Mouse (Mus musculus) hindbrain, embryonic 14.5 days (tissue): ENCODE results near the gene Erbb2. TPM values are rescaled to one million over a fixed set of nuclear protein-coding genes. Genes with fewer than 3 reads are reported as not detected.
A peak's percentile ranks its signal among the peaks of the same experiment; 100 is the strongest.

Experiments
- ATAC-seq: fragments of 200-750 bp; cut with Nextera tagmentation; 2 replicates; pipeline ENCODE4 v1.8.0; 2017; ENCODE audit warnings: moderate number of reproducible peaks, mild to moderate bottlenecking, moderate TSS enrichment, moderate library complexity; ENCODE audit not compliant: low FRiP score
- DNase-seq: peaks from one replicate; pipeline ENCODE4 v3.0.0-alpha.2; 2015; ENCODE audit warnings: low spot score
- H3K27ac ChIP-seq: fragments of 300-500 bp; sonication (generic); 2 replicates; pipeline ENCODE4 v1.5.1; 2014; ENCODE audit warnings: mild to moderate bottlenecking, moderate library complexity
- H3K27me3 ChIP-seq: fragments of 300-500 bp; sonication (generic); 2 replicates; pipeline ENCODE4 v1.6.1; 2014; ENCODE audit warnings: mild to moderate bottlenecking, low read length, mixed read lengths; ENCODE audit not compliant: control insufficient read depth, insufficient read depth
- H3K36me3 ChIP-seq: fragments of 300-500 bp; sonication (generic); replicated peaks from 2 replicates; pipeline ENCODE4 v1.6.1; 2014; ENCODE audit not compliant: control insufficient read depth, insufficient read depth
- H3K4me1 ChIP-seq: fragments of 300-500 bp; sonication (generic); replicated peaks from 2 replicates; pipeline ENCODE4 v1.6.1; 2014; ENCODE audit warnings: antibody characterized with exemption, low read length, mixed read lengths; ENCODE audit not compliant: control insufficient read depth, insufficient read depth
- H3K4me2 ChIP-seq: fragments of 300-500 bp; sonication (generic); replicated peaks from 2 replicates; pipeline ENCODE4 v1.6.1; 2014; ENCODE audit warnings: mild to moderate bottlenecking, moderate library complexity
- H3K4me3 ChIP-seq: fragments of 300-500 bp; sonication (generic); replicated peaks from 2 replicates; pipeline ENCODE4 v1.5.1; 2014; ENCODE audit warnings: mild to moderate bottlenecking, low read length
- H3K9ac ChIP-seq: fragments of 300-500 bp; sonication (generic); 2 replicates; pipeline ENCODE4 v1.6.1; 2014
- H3K9me3 ChIP-seq: fragments of 300-500 bp; sonication (generic); 2 replicates; pipeline ENCODE4 v1.6.1; 2016; ENCODE audit warnings: low read length; ENCODE audit not compliant: control insufficient read depth
- WGBS: fragments of 180-500 bp; shearing (Covaris S2); extraction: QIAGEN DNeasy Blood & Tissue Kit; methylation state at CpG from one replicate; pipeline ENCODE4 v1.1.7; 2014; 5-methylcytosine and 5-hydroxymethylcytosine counted together
- polyA plus RNA-seq: library from polyadenylated mRNA; unstranded; fragments of >200 nt; fragmentation: Nextera tagmentation; extraction: Ambion mirVana; gene quantifications from 2 replicates; pipeline ENCODE4 v1.2.1, GENCODE M21; 2014

The Erbb2 gene
- polyA plus RNA-seq, 1 experiment from 2014 or later = 10.2 TPM

DNA sequence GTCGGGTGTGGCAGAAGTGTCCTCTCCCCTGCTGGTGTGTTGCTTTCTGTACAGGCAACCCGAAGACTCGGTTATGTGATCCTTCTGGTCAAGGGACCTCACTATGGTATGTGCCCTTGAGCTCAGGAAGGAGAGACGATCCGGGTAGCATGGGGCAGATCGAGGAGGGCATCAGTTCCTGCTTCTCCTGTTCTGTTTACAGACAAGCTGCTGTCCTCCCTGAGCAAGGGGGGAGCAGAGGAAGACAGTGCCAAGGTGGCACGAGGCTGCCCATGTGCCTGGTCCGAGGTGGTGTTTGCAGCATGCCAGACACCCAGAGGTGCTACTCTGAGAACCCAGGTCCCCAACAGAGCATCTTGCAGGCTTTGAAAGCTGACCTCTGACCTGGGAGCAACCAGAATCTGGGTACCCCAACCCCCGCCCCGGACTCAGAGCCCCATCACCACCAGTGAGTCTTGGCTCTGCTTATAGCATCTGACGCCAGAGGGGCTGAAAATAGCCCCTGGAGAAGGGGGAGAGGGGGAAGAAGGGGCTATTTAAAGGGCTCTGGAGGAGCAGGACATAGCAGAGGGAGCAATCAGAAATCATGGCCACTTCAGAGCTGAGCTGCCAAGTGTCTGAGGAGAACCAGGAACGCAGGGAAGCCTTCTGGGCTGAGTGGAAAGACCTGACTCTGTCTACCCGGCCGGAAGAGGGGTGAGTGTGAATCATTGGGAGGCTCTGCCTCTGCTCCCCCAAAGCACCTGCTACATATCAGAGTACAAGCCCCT, 28.8 kb upstream of the Erbb2 start, which contains the start of gene Tcap:
TSS of gene Tcap (plus strand) at position 551 of the 770 bp plus-strand sequence.
- H3K27me3 ChIP-seq = peaks cover 17% of the 10 kb centered on the region; the same call in 1 of the 2 replicates
- H3K36me3 ChIP-seq = peaks cover 24% of the 10 kb centered on the region
- no peaks in the 10 kb centered on the region for H3K4me1 ChIP-seq
- DNase-seq (no peak), ATAC-seq (no peak)
- H3K4me2 ChIP-seq = no peak within 1 kb of the TSS
- H3K4me3 ChIP-seq = no peak within 1 kb of the TSS
- no peaks in the 10 kb centered on the region for H3K9me3 ChIP-seq
- H3K9ac ChIP-seq = no peak within 1 kb of the TSS
- 69% methylated on average over 14 of the region's 14 CpGs for WGBS
- no peak within 1 kb of the TSS for H3K27ac ChIP-seq

DNA sequence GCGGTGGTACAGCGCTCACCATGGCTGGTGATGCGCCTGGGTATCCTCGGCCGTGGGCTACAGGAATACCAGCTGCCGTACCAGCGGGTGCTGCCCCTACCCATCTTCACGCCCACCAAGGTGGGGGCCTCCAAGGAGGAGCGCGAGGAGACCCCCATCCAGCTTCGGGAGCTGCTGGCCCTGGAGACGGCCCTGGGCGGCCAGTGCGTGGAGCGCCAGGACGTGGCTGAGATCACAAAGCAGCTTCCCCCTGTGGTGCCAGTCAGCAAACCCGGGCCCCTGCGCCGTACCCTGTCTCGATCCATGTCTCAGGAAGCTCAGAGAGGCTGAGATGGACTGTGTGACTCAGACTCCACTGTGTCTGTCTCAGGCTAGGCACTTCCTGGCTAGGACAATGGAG, 28.1 kb upstream of the Erbb2 start:
- Histone ChIP-seq H3K4me2 (no peak overlapping the region), H3K4me1 (no peaks in the 10 kb centered on the region), H3K36me3 (peaks cover 16% of the 10 kb centered on the region), H3K9me3 (no peaks in the 10 kb centered on the region), H3K4me3 (no peak overlapping the region), H3K27me3 (peaks cover 21% of the 10 kb centered on the region; the same call in 1 of the 2 replicates), H3K27ac (no peak overlapping the region), H3K9ac (no peak overlapping the region)
- WGBS = 75% methylated on average over 20 of the region's 20 CpGs
- DNase-seq = no peak
- no peak for ATAC-seq

DNA sequence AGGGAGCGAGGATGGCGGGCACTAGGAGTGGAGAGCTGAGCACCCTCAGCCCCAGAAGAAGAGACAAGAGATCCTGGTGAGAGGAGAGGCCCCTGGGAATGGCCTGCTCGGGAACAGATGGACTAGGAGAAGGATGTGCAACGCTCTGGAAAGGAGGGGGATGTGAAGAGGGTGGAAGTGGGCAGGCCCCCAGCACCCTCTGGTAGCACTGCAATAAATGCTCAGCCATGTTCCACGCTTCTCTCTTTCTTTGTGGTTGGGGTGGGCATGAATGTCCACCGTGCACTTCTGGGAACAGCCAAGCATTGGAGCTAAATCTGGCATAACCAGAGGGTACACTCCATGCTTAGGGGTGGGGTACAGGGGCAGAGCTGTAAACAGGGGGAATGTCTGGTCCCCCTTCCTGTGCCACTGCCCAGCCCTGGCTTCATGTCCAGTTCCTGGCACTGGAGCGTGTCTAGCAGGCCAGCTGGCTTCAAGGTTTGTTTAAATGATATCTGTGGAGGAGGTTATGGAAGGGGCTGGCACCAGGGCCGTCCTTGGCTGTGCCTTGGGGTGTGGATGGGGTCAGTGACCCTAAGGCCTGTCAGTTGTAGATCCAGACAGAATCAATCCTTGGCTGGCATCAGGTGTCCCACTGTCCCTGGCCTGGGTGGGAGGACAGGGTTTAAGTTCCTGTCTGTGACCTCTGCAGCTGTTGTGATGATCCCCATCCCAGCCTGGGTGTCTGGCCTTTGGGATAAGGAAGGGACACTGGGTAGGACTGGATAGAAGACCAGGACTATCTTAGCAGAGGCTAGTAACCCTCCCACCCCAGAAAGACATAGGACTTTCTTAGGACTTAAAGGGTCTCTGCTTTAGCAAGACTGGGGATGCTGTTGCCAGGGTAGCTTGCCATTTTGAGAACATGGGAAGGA, 27.3 kb upstream of the Erbb2 start:
- Histone ChIP-seq H3K9me3 (no peaks in the 10 kb centered on the region), H3K36me3 (peaks cover 8% of the 10 kb centered on the region), H3K27ac (no peak overlapping the region), H3K27me3 (peaks cover 21% of the 10 kb centered on the region; the same call in 1 of the 2 replicates), H3K4me3 (no peak overlapping the region), H3K4me2 (no peak overlapping the region), H3K9ac (no peak overlapping the region), H3K4me1 (no peaks in the 10 kb centered on the region)
- WGBS = 71% methylated on average over 8 of the region's 8 CpGs
- DNase-seq (no peak), ATAC-seq (no peak)

DNA sequence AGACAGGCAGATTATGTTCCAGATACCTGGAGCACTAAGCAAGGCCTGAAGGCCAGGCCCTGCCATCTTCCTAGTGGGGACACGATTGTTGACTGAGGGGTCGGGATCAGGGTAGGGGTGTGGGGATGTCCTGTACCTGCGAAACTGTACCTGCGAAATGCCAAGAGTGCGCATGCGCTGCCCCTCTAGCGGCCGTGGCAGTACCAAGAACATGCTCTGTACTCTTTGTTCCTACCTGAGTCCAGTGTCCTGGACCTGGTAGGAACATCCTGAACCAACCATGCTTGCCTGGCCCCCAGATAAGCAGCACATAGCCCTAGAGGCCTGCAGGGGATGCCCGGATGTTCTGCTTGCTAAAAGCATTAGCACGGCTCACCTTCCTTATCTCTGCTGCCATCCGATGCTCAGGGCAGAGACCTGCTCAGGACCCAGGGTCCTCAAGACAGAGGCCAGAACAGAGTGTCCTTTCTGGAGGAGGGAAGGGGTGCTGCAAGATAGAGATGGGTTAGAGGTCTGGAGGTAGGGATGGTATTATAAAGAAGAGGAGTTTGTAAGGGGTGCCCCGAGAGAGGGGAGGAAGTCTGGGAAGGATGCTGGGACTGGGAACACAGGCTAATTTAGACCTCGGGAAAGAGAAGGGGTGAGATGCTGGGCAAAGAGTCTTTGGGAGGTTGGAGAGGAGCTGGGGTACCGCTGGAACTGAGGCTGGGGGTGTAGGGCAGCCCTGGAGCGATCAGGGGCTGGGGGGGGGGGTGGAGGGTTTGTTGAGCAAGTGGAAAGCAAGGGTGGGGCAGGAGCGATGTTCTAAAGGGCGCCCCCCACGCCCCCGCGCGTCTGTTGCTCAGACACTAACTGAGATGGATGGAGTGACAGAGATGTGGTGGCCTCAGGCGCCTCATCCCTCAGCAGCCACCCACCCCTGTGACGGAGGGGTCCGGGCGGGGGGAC, 26.4 kb upstream of the Erbb2 start, which contains the start of gene Pnmt:
TSS of gene Pnmt (plus strand) at position 813 of the 948 bp plus-strand sequence.
- 56% methylated on average over 25 of the region's 25 CpGs for WGBS
- ATAC-seq (no peak), DNase-seq (no peak)
- Histone ChIP-seq H3K9me3 (no peaks in the 10 kb centered on the region), H3K36me3 (0 out of 2 replicates have a peak, but pooled peaks cover under 1% of the 10 kb centered on the region), H3K4me2 (0 out of 2 replicates have a peak within 1 kb of the TSS, but pooled peaks have one; percentile 16), H3K9ac (no peak within 1 kb of the TSS), H3K4me1 (no peaks in the 10 kb centered on the region), H3K4me3 (no peak within 1 kb of the TSS), H3K27me3 (peaks cover 21% of the 10 kb centered on the region; the same call in 1 of the 2 replicates), H3K27ac (no peak within 1 kb of the TSS)

DNA sequence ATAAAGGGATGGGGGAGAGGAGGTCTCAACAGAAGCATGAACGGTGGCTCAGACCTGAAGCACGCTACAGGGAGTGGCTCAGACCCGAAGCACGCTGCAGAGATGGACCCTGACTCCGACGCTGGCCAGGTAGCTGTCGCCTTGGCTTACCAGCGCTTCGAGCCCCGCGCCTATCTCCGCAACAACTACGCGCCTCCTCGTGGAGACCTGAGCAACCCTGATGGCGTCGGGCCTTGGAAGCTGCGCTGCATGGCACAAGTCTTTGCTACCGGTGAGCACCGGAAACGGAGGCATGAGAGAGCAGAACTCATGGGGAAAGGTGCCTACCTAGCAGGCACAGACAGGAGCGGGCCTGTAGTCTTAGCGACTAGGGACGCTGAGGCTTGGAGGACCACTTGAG, 25.7 kb upstream of the Erbb2 start:
- Histone ChIP-seq H3K9me3 (no peaks in the 10 kb centered on the region), H3K9ac (no peak overlapping the region), H3K4me2 (0 out of 2 replicates have a peak overlapping the region, but pooled peaks have one; percentile 16)

DNA sequence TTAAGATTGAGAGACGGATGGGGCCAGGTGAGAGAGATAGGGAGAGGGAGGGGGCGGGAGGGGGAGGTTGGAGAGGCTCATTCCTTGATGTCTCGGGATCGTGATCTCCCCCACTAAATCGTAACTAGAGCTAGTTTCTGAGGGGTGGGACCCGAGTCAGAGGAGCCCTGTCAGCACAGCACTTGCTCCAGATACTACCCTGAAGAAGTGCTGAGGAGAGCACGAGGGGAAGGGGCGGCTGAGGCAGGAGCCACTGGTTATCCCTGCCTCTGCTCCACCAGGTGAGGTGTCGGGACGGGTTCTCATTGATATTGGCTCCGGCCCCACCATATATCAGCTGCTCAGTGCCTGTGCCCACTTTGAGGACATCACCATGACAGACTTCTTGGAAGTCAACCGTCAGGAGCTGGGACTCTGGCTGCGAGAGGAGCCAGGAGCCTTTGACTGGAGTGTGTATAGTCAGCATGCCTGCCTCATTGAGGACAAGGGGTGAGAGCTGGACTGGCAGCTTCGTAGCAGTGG, 25.2 kb upstream of the Erbb2 start:
- Histone ChIP-seq H3K9me3 (no peaks in the 10 kb centered on the region), H3K4me2 (no peak overlapping the region), H3K4me1 (no peaks in the 10 kb centered on the region), H3K27me3 (peaks cover 21% of the 10 kb centered on the region; the same call in 1 of the 2 replicates), H3K4me3 (no peak overlapping the region), H3K9ac (no peak overlapping the region), H3K36me3 (no peaks in the 10 kb centered on the region), H3K27ac (no peak overlapping the region)
- DNase-seq (no peak), ATAC-seq (no peak)
- 59% methylated on average over 13 of the region's 14 CpGs for WGBS

More for the DNA sequence above, 25.7 kb upstream of the Erbb2 start:
- no peak for ATAC-seq
- peaks cover 21% of the 10 kb centered on the region; the same call in 1 of the 2 replicates for H3K27me3 ChIP-seq
- no peak overlapping the region for H3K27ac ChIP-seq
- WGBS = 17% methylated on average over 24 of the region's 24 CpGs
- DNase-seq = peak; percentile 26
- no peaks in the 10 kb centered on the region for H3K36me3 ChIP-seq
- no peak overlapping the region for H3K4me3 ChIP-seq
- no peaks in the 10 kb centered on the region for H3K4me1 ChIP-seq

DNA sequence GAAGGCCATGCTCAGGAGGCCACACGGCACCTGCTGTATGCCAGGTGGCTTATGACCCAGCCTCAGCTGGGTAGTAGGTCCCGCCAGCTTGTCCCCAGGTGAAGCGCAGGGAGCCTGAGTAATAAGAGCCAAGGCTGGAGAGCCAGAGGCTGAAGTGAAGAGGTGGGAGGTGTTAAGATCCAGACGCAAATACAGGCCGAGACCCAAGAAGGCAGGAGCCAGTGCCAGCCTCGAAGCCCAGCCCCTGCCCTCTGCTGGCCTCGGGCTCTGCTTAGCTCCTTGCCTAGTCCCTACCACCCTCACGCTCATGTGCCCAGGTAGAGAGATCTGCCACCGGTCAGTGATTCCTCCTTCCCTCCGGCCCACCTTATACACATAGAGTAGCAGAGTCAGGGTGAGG, 24.0 kb upstream of the Erbb2 start:
- H3K4me2 ChIP-seq = no peak overlapping the region
- no peaks in the 10 kb centered on the region for H3K36me3 ChIP-seq
- DNase-seq (no peak), ATAC-seq (no peak)
- H3K4me1 ChIP-seq = no peaks in the 10 kb centered on the region
- H3K4me3 ChIP-seq = no peak overlapping the region
- 77% methylated on average over 10 of the region's 10 CpGs for WGBS
- no peak overlapping the region for H3K27ac ChIP-seq
- peaks cover 21% of the 10 kb centered on the region; the same call in 1 of the 2 replicates for H3K27me3 ChIP-seq
- H3K9ac ChIP-seq = no peak overlapping the region
- H3K9me3 ChIP-seq = no peaks in the 10 kb centered on the region

DNA sequence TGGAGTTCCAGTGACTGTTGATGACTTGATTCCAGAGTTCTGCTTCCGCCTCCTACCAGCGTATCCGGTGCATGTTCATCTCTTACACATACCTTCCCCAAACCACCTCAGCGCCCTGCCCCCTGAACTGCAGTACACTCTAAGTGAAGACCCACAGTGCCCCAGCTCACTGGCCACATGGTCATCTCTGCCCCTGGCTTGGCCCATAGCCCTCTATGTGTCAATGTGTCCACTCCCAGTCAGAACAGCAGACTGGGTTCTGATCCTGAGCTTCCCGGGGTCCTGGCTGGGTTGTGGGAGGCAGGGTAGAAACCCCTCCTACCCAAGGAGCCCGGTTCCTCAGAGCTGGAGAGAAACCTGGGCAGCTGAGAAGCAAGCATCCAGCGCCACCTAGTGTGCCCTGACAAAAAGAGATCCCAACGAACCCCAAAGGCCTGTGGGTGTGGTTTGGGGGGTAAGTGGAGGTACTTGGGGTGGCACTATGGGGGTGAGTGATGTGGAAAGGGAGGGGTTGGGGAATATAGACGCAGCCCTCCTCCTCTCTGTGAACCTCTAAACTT, 23.0 kb upstream of the Erbb2 start:
- peak; percentile 52 for DNase-seq
- Histone ChIP-seq H3K4me3 (no peak overlapping the region), H3K9me3 (no peaks in the 10 kb centered on the region), H3K27me3 (peaks cover 21% of the 10 kb centered on the region; the same call in 1 of the 2 replicates), H3K27ac (no peak overlapping the region), H3K4me2 (no peak overlapping the region), H3K36me3 (no peaks in the 10 kb centered on the region), H3K9ac (no peak overlapping the region), H3K4me1 (0 out of 2 replicates have a peak, but pooled peaks cover 3% of the 10 kb centered on the region)
- WGBS = 20% methylated on average over 9 of the region's 9 CpGs
- ATAC-seq = no peak
